Mouse (Mus musculus) naive thymus-derived CD4-positive, alpha-beta T cell, adult 5 months (primary cell): Measurements from ENCODE around the gene Tas2r103. TPM values are rescaled to one million over a fixed set of nuclear protein-coding genes. Genes with fewer than 3 reads are reported as not detected.

Source experiments
- polyA plus RNA-seq: library from polyadenylated mRNA; unstranded; fragments of 100-300 nt; shearing (Covaris generic); gene quantifications from one replicate; pipeline ENCODE4 v1.2.1, GENCODE M21; 2017

The Tas2r103 gene
- polyA plus RNA-seq: not detected

GRCm38 (mm10) chr6:133037001-133037400 lies at the start of gene Tas2r103:
Tas2r103 (minus strand) TSS chr6:133037101.

GRCm38 (mm10) chr6:133055716-133056115 lies 18.8 kb upstream of the Tas2r103 start, which contains the start of gene Tas2r140:
Tas2r140 (minus strand) TSS chr6:133055816.

Other genes with a start within 250 kb of the Tas2r103 start
- gene Tas2r117, start 234.3 kb downstream of the Tas2r103 start, polyA plus RNA-seq: not detected
- not detected for gene Tas2r123, start 190.0 kb downstream of the Tas2r103 start, polyA plus RNA-seq
- gene Tas2r116, start 181.7 kb downstream of the Tas2r103 start, polyA plus RNA-seq: not detected
- not detected for gene Tas2r110, start 169.1 kb downstream of the Tas2r103 start, polyA plus RNA-seq
- not detected for gene Tas2r113, start 144.1 kb downstream of the Tas2r103 start, polyA plus RNA-seq
- not detected for gene Tas2r125, start 127.5 kb downstream of the Tas2r103 start, polyA plus RNA-seq
- not detected for gene Tas2r129, start 86.0 kb downstream of the Tas2r103 start, polyA plus RNA-seq
- not detected for gene Tas2r131, start 79.2 kb downstream of the Tas2r103 start, polyA plus RNA-seq
- gene Tas2r109, start 56.1 kb downstream of the Tas2r103 start, polyA plus RNA-seq: not detected
- gene Tas2r140, start 18.7 kb upstream of the Tas2r103 start, polyA plus RNA-seq: not detected
- 16.8 TPM for gene Smim10l1, start 67.8 kb upstream of the Tas2r103 start, polyA plus RNA-seq